Mouse (Mus musculus) hindbrain, postnatal 0 days (tissue): ENCODE results near the gene Muc4. TPM values are rescaled to one million over a fixed set of nuclear protein-coding genes. Genes with fewer than 3 reads are reported as not detected.

Experiments
- ATAC-seq: fragments of 200-750 bp; cut with Nextera tagmentation; 2 replicates; pipeline ENCODE4 v1.8.0; 2017; ENCODE audit warnings: mild to moderate bottlenecking, moderate TSS enrichment, moderate library complexity
- DNase-seq: peaks from one replicate; pipeline ENCODE4 v3.0.0-alpha.2; 2015; ENCODE audit warnings: low spot score
- H3K27ac ChIP-seq: fragments of 300-500 bp; sonication (generic); 2 replicates; pipeline ENCODE4 v1.5.1; 2014; ENCODE audit warnings: mild to moderate bottlenecking
- H3K27me3 ChIP-seq: fragments of 300-500 bp; sonication (generic); 2 replicates; pipeline ENCODE4 v1.6.1; 2014; ENCODE audit warnings: low read length, mixed read lengths; ENCODE audit not compliant: insufficient read depth
- H3K36me3 ChIP-seq: fragments of 300-500 bp; sonication (generic); 2 replicates; pipeline ENCODE4 v1.6.1; 2014; ENCODE audit warnings: low read length, mixed read lengths; ENCODE audit not compliant: insufficient read depth
- H3K4me1 ChIP-seq: fragments of 300-500 bp; sonication (generic); 2 replicates; pipeline ENCODE4 v1.6.1; 2014; ENCODE audit warnings: antibody characterized with exemption, low read length, mixed read lengths; ENCODE audit not compliant: insufficient read depth
- H3K4me2 ChIP-seq: fragments of 300-500 bp; sonication (generic); 2 replicates; pipeline ENCODE4 v1.6.1; 2014; ENCODE audit warnings: low read depth, mild to moderate bottlenecking, low read length, moderate library complexity, mixed read lengths
- H3K4me3 ChIP-seq: fragments of 300-500 bp; sonication (generic); 2 replicates; pipeline ENCODE4 v1.5.1; 2014; ENCODE audit warnings: low read length
- H3K9ac ChIP-seq: fragments of 300-500 bp; sonication (generic); replicated peaks from 2 replicates; pipeline ENCODE4 v1.6.1; 2014; ENCODE audit warnings: mild to moderate bottlenecking, low read length, moderate library complexity, mixed read lengths
- H3K9me3 ChIP-seq: fragments of 300-500 bp; sonication (generic); 2 replicates; pipeline ENCODE4 v1.6.1; 2016; ENCODE audit warnings: low read length, mixed read lengths
- CTCF ChIP-seq: IDR thresholded peaks from 2 replicates; pipeline ENCODE4 v1.5.1; 2016; ENCODE audit warnings: antibody characterized with exemption, control low read depth, low read depth
- WGBS: fragments of 180-500 bp; shearing (Covaris S2); extraction: QIAGEN DNeasy Blood & Tissue Kit; methylation state at CpG from one replicate; pipeline ENCODE4 v1.1.7; 2014; 5-methylcytosine and 5-hydroxymethylcytosine counted together
- polyA plus RNA-seq: library from polyadenylated mRNA; unstranded; fragments of >200 nt; fragmentation: Nextera tagmentation; extraction: Ambion mirVana; gene quantifications from 2 replicates; pipeline ENCODE4 v1.2.1, GENCODE M21; 2015
- total RNA-seq: library from RNA; depleted of rRNA; stranded (reverse); fragments of >200 nt; gene quantifications from 2 replicates; pipeline ENCODE4 v1.2.3, GENCODE M21; 2014; rRNA removed

The Muc4 gene
- not detected in 2 replicates for total RNA-seq
- polyA plus RNA-seq = not detected in 2 replicates

- H3K27me3 ChIP-seq = no peaks in the 10 kb centered on the region
- H3K4me1 ChIP-seq = no peaks in the 10 kb centered on the region
- no peak within 1 kb of the TSS for H3K27ac ChIP-seq
- ATAC-seq (no peak), DNase-seq (no peak)
- WGBS = 98% methylated on average over 2 of the region's 2 CpGs
- H3K9ac ChIP-seq = no peak within 1 kb of the TSS
- H3K4me3 ChIP-seq = no peak within 1 kb of the TSS
- no peaks in the 10 kb centered on the region for H3K36me3 ChIP-seq
- 0 out of 2 replicates have a peak, but pooled peaks cover 3% of the 10 kb centered on the region for H3K9me3 ChIP-seq
- H3K4me2 ChIP-seq = no peak within 1 kb of the TSS
- TF ChIP-seq CTCF = no peak
Measured at GRCm38 (mm10) chr16:32735586-32735985, at the start of gene Muc4. Gene Muc4, plus strand, starts transcription at chr16:32735886.

- no peak for DNase-seq
- Histone ChIP-seq H3K36me3 (peaks cover 12% of the 10 kb centered on the region; the same call in 1 of the 2 replicates), H3K4me2 (no peak overlapping the region), H3K27me3 (no peaks in the 10 kb centered on the region), H3K9ac (no peak overlapping the region), H3K4me1 (0 out of 2 replicates have a peak, but pooled peaks cover 2% of the 10 kb centered on the region), H3K9me3 (no peaks in the 10 kb centered on the region), H3K27ac (no peak overlapping the region), H3K4me3 (no peak overlapping the region)
- no peak for TF ChIP-seq CTCF
- ATAC-seq = no peak
- WGBS = 72% methylated on average over 5 of the region's 5 CpGs
Measured at GRCm38 (mm10) chr16:32685998-32686397, 49.7 kb upstream of the Muc4 start.

GRCm38 (mm10) chr16:32687221-32687620 lies 48.5 kb upstream of the Muc4 start:
- H3K27me3 ChIP-seq = no peaks in the 10 kb centered on the region
- peaks cover 8% of the 10 kb centered on the region; the same call in 1 of the 2 replicates for H3K36me3 ChIP-seq
- H3K4me3 ChIP-seq = no peak overlapping the region
- no peak overlapping the region for H3K9ac ChIP-seq
- 75% methylated on average over 5 of the region's 5 CpGs for WGBS
- H3K4me1 ChIP-seq = 0 out of 2 replicates have a peak, but pooled peaks cover 2% of the 10 kb centered on the region
- TF ChIP-seq CTCF = peak; percentile 25; the same call in 1 of the 2 replicates
- H3K27ac ChIP-seq = no peak overlapping the region
- ATAC-seq (no peak), DNase-seq (no peak)
- H3K4me2 ChIP-seq = no peak overlapping the region
- H3K9me3 ChIP-seq = no peaks in the 10 kb centered on the region

GRCm38 (mm10) chr16:32688770-32689169 lies 46.9 kb upstream of the Muc4 start:
- Histone ChIP-seq H3K36me3 (no peaks in the 10 kb centered on the region), H3K9me3 (no peaks in the 10 kb centered on the region), H3K4me1 (no peaks in the 10 kb centered on the region), H3K9ac (no peak overlapping the region), H3K4me3 (no peak overlapping the region), H3K4me2 (no peak overlapping the region), H3K27me3 (no peaks in the 10 kb centered on the region), H3K27ac (no peak overlapping the region)
- WGBS = 45% methylated on average over 4 of the region's 4 CpGs
- ATAC-seq = no peak
- TF ChIP-seq CTCF = no peak
- no peak for DNase-seq

- Histone ChIP-seq H3K9me3 (no peaks in the 10 kb centered on the region), H3K9ac (no peak overlapping the region), H3K4me3 (no peak overlapping the region), H3K4me1 (no peaks in the 10 kb centered on the region), H3K36me3 (no peaks in the 10 kb centered on the region), H3K27me3 (no peaks in the 10 kb centered on the region), H3K27ac (no peak overlapping the region), H3K4me2 (no peak overlapping the region)
- WGBS = 5% methylated on average over 9 of the region's 9 CpGs
- ATAC-seq (peak; percentile 32; the same call in 1 of the 2 replicates), DNase-seq (peak; percentile 85)
- peak; percentile 93 for TF ChIP-seq CTCF
Measured at GRCm38 (mm10) chr16:32689501-32689900, 46.2 kb upstream of the Muc4 start.

GRCm38 (mm10) chr16:32696841-32697464 lies 38.7 kb upstream of the Muc4 start:
- Histone ChIP-seq H3K9ac (no peak overlapping the region), H3K27me3 (no peaks in the 10 kb centered on the region), H3K9me3 (no peaks in the 10 kb centered on the region), H3K36me3 (no peaks in the 10 kb centered on the region), H3K4me3 (no peak overlapping the region), H3K4me1 (no peaks in the 10 kb centered on the region), H3K27ac (no peak overlapping the region), H3K4me2 (no peak overlapping the region)
- TF ChIP-seq CTCF = peak; percentile 68
- WGBS = 34% methylated on average over 7 of the region's 7 CpGs
- DNase-seq (peak; percentile 66), ATAC-seq (no peak)

GRCm38 (mm10) chr16:32697665-32698446 lies 37.8 kb upstream of the Muc4 start:
- WGBS = 87% methylated on average over 22 of the region's 22 CpGs
- no peak for DNase-seq
- Histone ChIP-seq H3K36me3 (no peaks in the 10 kb centered on the region), H3K9ac (no peak overlapping the region), H3K27me3 (no peaks in the 10 kb centered on the region), H3K4me2 (no peak overlapping the region), H3K9me3 (no peaks in the 10 kb centered on the region), H3K27ac (no peak overlapping the region), H3K4me3 (no peak overlapping the region), H3K4me1 (no peaks in the 10 kb centered on the region)
- TF ChIP-seq CTCF = peak; percentile 55
- ATAC-seq = no peak
